Mouse (Mus musculus): ENCODE results near the gene Mcoln2. TPM values are rescaled to one million over a fixed set of nuclear protein-coding genes. Genes with fewer than 3 reads are reported as not detected.

Gene Mcoln2
- 0.97 and 1.2 TPM in 2 replicates for polyA plus RNA-seq (2015; fragmentation: Nextera tagmentation; extraction: Ambion mirVana)

GRCm38 (mm10) chr3:146149156-146150057, at the start of gene Mcoln2:
Mcoln2 (plus strand) TSS chr3:146149833.

DNA sequence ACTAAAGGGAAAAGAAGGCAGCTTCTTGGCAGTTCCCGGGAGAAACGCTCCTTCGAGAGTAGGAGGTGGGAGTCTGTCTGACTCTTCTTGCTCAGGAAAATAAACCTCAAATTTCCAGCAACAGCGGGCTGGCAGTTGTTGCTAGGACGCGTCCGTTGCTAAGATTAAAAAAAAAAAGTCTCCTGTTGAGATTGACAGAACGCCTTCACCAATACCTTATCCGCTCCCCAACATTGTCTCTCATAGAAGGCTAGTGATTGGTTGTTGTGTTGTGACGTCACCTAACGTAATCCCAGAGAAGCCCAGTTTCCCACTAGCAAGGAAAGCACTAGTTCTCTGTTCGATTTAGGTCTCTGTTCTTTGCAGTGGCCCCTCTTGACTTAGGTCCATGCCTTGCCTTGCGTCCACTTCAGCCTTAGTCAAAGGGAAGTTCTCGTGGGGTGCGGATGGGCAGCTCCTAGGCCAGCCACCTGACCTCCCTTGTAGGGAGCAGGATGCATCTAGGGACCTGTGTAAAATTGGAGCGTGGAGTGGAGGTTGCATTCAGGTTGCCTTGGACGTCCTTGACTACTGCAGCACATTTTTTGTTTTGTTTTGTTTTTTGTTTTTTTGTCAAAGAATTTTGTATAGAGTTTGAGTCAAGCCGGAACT, 41.6 kb upstream of the Mcoln2 start, which contains the start of gene Wdr63:
Wdr63 (minus strand) TSS at position 210 of the 651 bp plus-strand sequence.

GRCm38 (mm10) chr3:146117258-146117996, 32.2 kb upstream of the Mcoln2 start, which contains the start of gene Mcoln3:
Mcoln3 (plus strand) TSS chr3:146117450.

GRCm38 (mm10) chr3:146220776-146221486, 71.3 kb downstream of the Mcoln2 start, which contains the start of gene Lpar3:
Lpar3 (plus strand) TSS chr3:146220963.

Other genes with a start within 250 kb of the Mcoln2 start
- gene Bcl10, start 227.0 kb upstream of the Mcoln2 start, polyA plus RNA-seq (2015; fragmentation: Nextera tagmentation; extraction: Ambion mirVana): 33.7 and 39.4 TPM in 2 replicates
- 24.0 and 32.8 TPM in 2 replicates for gene 2410004B18Rik, start 211.8 kb upstream of the Mcoln2 start, polyA plus RNA-seq (2015; fragmentation: Nextera tagmentation; extraction: Ambion mirVana)
- gene Syde2, start 162.0 kb upstream of the Mcoln2 start, polyA plus RNA-seq (2015; fragmentation: Nextera tagmentation; extraction: Ambion mirVana): 0.85 and 1.1 TPM in 2 replicates
- gene Wdr63, start 41.7 kb upstream of the Mcoln2 start, polyA plus RNA-seq (2015; fragmentation: Nextera tagmentation; extraction: Ambion mirVana): not detected in 2 replicates
- 0.26 and 0.49 TPM in 2 replicates for gene Mcoln3, start 32.4 kb upstream of the Mcoln2 start, polyA plus RNA-seq (2015; fragmentation: Nextera tagmentation; extraction: Ambion mirVana)
- 0.45 and 0.77 TPM in 2 replicates for gene Lpar3, start 71.1 kb downstream of the Mcoln2 start, polyA plus RNA-seq (2015; fragmentation: Nextera tagmentation; extraction: Ambion mirVana)

Data from skeletal muscle tissue, postnatal 0 days (tissue).